Mouse (Mus musculus) kidney, adult 2 months (tissue): ENCODE measurements at regions not wholly inside any gene's neighbourhood (a gene's known extent, or its start where the extent isn't known, plus 50 kb on each side); places are given as distances from the start of the nearest gene placed in this dataset.

ENCODE experiments used
- CTCF ChIP-seq: fragments of 200-500 bp; conservative IDR thresholded peaks from 2 replicates; pipeline ENCODE4 v1.5.1; 2011; ENCODE audit warnings: low read depth, mild to moderate bottlenecking, control low read depth, low read length, moderate library complexity, mixed read lengths; ENCODE audit not compliant: insufficient read depth, insufficient read length
- POLR2A ChIP-seq: fragments of 200-500 bp; IDR thresholded peaks from one replicate; pipeline ENCODE4 v1.6.1; 2011; ENCODE audit warnings: low read depth, low read length, control low read depth

DNA sequence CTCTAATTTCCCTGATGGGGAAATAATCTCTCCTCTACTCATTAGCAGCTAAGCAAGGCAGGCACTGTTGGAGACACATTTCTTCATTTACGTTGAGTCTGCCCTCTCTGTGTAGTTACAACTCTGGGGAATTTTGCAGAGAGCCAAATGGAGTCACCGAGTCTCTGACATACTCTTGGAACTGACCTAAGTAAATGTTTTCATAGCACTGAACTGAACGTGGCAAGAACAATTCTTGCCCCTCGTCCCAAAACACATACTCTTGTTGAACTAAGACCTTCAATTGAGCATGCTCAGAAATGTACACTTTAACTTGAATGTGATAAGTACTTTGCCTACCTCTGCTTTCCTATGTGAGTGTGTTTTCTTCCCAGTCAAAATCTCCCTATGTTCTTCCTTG lies 114.5 kb downstream of the Dusp6 start:
- TF ChIP-seq CTCF (no peak), POLR2A (no peak)
